Mouse (Mus musculus) layer of hippocampus, adult 2 months (tissue): ENCODE measurements around the gene St6galnac6. TPM values are rescaled to one million over a fixed set of nuclear protein-coding genes. Genes with fewer than 3 reads are reported as not detected.

Source experiments
- DNase-seq, 2 experiments: peaks; one replicate each; pipeline ENCODE4 v3.0.0; 2022; ENCODE audit warnings: low spot score in 2 of 2
- H3K27ac ChIP-seq: fragments of 200-600 bp; 2 replicates; pipeline ENCODE4 v1.8.1; 2022
- H3K4me3 ChIP-seq: fragments of 200-600 bp; 2 replicates; pipeline ENCODE4 v1.8.1; 2022; ENCODE audit warnings: mild to moderate bottlenecking
- CTCF ChIP-seq: fragments of 200-600 bp; conservative IDR thresholded peaks from 2 replicates; pipeline ENCODE4 v1.8.1; 2022; ENCODE audit warnings: antibody characterized with exemption, mild to moderate bottlenecking, moderate library complexity
- total RNA-seq, 2 experiments: library from RNA; stranded (reverse); gene quantifications; 2 replicates each; pipeline ENCODE4 v1.2.3; 2021

Gene St6galnac6
- total RNA-seq, 2 experiments from 2014 or later: 117 to 124 TPM

- no peak for TF ChIP-seq CTCF
- Histone ChIP-seq H3K4me3 (no peak overlapping the region), H3K27ac (no peak overlapping the region)
- no peak for DNase-seq
Measured at GRCm38 (mm10) chr2:32640550-32641051, 41.1 kb downstream of the St6galnac6 start.

GRCm38 (mm10) chr2:32641810-32642209 lies 42.3 kb downstream of the St6galnac6 start:
- H3K27ac ChIP-seq: no peak overlapping the region
- no peak for DNase-seq
- TF ChIP-seq CTCF: no peak
- H3K4me3 ChIP-seq: no peak overlapping the region

DNA sequence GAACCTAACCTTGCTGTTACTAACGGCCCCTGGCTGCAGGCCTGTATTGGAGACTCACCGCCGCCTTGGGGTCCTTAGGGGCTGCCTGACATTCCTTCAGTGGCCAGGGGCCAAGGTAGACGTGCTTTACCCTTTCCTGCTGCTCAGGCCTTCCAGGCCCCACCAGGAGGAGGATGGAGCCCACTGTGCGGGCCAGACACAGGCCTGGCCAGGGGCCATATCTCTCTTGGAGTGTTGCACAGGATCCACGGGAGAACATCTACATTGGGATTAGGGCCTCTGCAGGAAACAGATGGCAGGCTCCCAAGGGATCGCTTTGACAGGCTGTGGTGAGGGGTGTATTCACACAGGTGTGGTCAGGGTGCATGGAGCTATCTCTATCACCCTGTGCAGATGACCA lies 43.3 kb downstream of the St6galnac6 start:
- no peak for DNase-seq
- TF ChIP-seq CTCF: no peak
- H3K27ac ChIP-seq: no peak overlapping the region
- no peak overlapping the region for H3K4me3 ChIP-seq

- H3K27ac ChIP-seq: no peak overlapping the region
- no peak for DNase-seq
- H3K4me3 ChIP-seq: no peak overlapping the region
- no peak for TF ChIP-seq CTCF
Measured at GRCm38 (mm10) chr2:32644083-32644482, 44.6 kb downstream of the St6galnac6 start.

- H3K27ac ChIP-seq: no peak overlapping the region
- no peak for DNase-seq
- H3K4me3 ChIP-seq: no peak overlapping the region
- TF ChIP-seq CTCF: no peak
Measured at GRCm38 (mm10) chr2:32644799-32645475, 45.4 kb downstream of the St6galnac6 start.

GRCm38 (mm10) chr2:32645647-32646046 lies 46.1 kb downstream of the St6galnac6 start:
- Histone ChIP-seq H3K4me3 (no peak overlapping the region), H3K27ac (peak overlapping the region; percentile 85; the same call in 1 of the 2 replicates)
- TF ChIP-seq CTCF: peak; percentile 44; the same call in 1 of the 2 replicates
- no peak for DNase-seq

DNA sequence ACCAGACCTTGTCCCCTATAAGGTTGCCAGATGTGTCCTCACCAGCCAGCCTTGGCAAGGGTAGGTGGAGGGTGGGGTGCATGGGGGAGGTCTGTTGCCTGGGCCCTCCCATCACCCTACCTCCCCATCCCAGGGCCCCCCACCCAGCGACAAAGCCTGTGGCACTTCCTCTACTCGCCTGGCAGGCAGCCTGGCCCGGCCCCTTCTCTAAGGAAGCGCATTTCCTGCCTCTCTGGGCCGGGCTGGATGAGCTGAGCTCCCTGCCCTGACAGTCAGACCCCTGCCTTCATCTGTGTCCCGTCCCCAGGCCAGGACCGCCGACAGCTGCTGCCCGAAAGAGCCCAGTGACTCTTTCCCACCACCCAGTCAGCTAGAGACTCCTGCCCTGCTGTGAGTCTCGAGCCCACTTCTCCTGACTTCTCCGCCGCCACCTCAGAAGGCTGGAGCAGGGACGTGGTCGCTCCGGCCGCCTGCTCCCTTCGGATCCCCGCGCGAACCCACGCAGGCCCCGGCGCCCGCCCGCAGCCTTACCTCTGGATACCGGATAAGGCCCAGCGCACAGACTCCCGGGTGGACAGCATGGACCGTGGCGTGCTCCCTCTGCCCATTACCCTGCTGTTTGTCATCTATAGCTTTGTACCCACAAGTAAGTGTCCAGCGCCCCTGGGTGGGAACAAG lies 47.0 kb downstream of the St6galnac6 start, which contains the start of gene Eng:
Gene Eng (plus strand): TSS at position 217 of the 678 bp plus-strand sequence.
- H3K4me3 ChIP-seq: peak within 1 kb of the TSS; percentile 51
- DNase-seq: no peak
- peak within 1 kb of the TSS; percentile 85 for H3K27ac ChIP-seq
- TF ChIP-seq CTCF: no peak

- no peak for TF ChIP-seq CTCF
- Histone ChIP-seq H3K4me3 (peak overlapping the region; percentile 51), H3K27ac (peak overlapping the region; percentile 85)
- no peak for DNase-seq
Measured at GRCm38 (mm10) chr2:32647366-32647765, 47.9 kb downstream of the St6galnac6 start.

GRCm38 (mm10) chr2:32653764-32654163 lies 54.3 kb downstream of the St6galnac6 start:
- DNase-seq: no peak
- no peak for TF ChIP-seq CTCF
- Histone ChIP-seq H3K4me3 (no peak overlapping the region), H3K27ac (peak overlapping the region; percentile 63)

DNA sequence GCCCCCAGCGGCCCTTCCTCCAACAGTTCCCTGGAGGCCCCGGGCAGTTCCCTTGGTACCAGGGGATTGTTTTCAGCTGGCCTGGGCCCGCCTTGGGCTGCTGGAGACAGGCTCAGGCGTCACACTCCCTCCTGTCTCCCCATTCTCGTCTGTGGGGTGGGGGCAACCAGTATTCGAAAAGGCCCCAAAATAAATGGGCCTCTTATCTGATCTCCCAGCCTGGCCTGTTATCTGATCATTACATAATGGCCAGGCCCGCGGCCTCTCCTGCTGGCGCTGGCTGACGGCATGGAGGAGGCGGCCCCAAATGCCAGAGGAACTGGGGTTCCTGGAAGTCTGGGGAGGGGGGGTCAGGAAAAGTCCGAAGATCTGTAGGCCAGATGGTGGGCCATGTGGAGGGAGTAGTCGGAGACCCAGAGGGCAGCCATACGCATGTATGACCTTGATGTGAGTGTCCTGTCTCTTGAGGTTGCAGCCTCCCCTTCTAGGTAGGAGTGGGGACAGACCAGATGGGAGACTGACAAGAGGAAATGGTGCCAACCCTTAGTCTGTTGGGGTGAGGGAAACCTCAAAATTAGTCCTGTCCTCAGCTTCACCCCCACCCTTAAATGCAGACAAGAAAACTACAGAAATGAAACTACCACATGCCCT lies 55.4 kb downstream of the St6galnac6 start:
- TF ChIP-seq CTCF: no peak
- no peak for DNase-seq
- H3K27ac ChIP-seq: peak overlapping the region; percentile 63
- no peak overlapping the region for H3K4me3 ChIP-seq

- H3K4me3 ChIP-seq: no peak overlapping the region
- no peak for DNase-seq
- H3K27ac ChIP-seq: peak overlapping the region; percentile 63
- TF ChIP-seq CTCF: no peak
Measured at GRCm38 (mm10) chr2:32655394-32655744, 55.9 kb downstream of the St6galnac6 start.

- DNase-seq: no peak
- Histone ChIP-seq H3K4me3 (no peak overlapping the region), H3K27ac (peak overlapping the region; percentile 63; the same call in 1 of the 2 replicates)
- TF ChIP-seq CTCF: no peak
Measured at GRCm38 (mm10) chr2:32655826-32656225, 56.3 kb downstream of the St6galnac6 start.

DNA sequence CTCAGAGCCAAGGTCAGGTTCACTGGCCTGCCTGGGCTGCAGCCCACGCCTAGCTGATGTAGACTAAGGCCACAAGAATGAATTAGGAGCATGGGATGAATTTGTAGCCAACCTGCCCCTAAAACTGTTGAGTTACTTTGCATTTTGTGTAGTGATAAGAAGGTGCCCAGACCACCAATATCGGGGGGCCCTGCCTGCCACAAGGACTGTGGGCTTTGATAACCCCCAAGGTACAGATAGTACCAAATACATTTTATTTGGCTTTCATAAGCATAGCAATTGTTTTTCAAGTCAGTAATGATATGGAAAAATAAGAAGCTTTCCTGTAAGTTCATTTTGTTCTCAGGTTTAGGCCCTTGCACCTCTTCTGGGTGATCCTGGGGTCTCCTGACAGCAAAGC lies 59.4 kb downstream of the St6galnac6 start:
- TF ChIP-seq CTCF: no peak
- Histone ChIP-seq H3K4me3 (no peak overlapping the region), H3K27ac (no peak overlapping the region)
- DNase-seq: no peak
